Mouse (Mus musculus): Measurements from ENCODE around the gene Ubox5. TPM values are rescaled to one million over a fixed set of nuclear protein-coding genes. Genes with fewer than 3 reads are reported as not detected.
A peak's percentile ranks its signal among the peaks of the same experiment; 100 is the strongest.
"Not testable (repeated sequence)": the region's sequence is repeated elsewhere in the genome, so short reads cannot be mapped to it uniquely, and the experiment has no call there.

Ubox5 gene
- polyA plus RNA-seq, 1 experiment from 2014 or later: 22.7 TPM

- H3K27me3 ChIP-seq (ENCODE audit: low read depth, poor library complexity, severe bottlenecking): peaks cover 56% of the 10 kb centered on the region
- no peak overlapping the region for H3K27ac ChIP-seq
- H3K4me1 ChIP-seq: peaks cover 20% of the 10 kb centered on the region
- no peak overlapping the region for H3K4me3 ChIP-seq
- 87% methylated on average over 10 of the region's 10 CpGs for WGBS
- no peaks in the 10 kb centered on the region for H3K36me3 ChIP-seq
- no peak for DNase-seq (ENCODE audit: low spot score)
- H3K9me3 ChIP-seq (replicated peaks): no peaks in the 10 kb centered on the region
Measured at GRCm38 (mm10) chr2:130583902-130584560, 45.8 kb downstream of the Ubox5 start.

DNA sequence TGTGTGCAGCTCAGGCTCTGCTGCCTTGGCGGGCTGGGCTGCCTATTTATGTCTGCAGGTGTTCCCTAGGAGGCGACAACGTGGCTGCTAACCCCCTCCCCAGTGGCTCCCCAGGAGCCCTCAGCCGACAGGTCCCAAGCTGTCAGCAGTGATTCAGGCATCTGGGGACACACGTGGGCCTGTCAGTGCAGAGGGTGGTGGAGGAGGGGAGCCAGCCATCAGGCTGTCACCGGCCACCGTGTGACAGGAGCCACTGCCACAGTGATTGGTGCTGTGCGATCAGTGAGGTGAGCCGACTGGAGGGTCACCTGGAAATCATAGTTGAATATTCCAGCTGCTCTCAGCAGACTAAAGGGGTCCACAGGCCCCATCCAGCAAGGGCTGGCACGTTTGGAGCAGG lies 47.3 kb downstream of the Ubox5 start, which contains the start of gene Avp:
Gene Avp, minus strand, starts transcription at position 3 of the 400 bp plus-strand sequence.
- Histone ChIP-seq H3K27me3 (ENCODE audit: low read depth, poor library complexity, severe bottlenecking) (peaks cover 70% of the 10 kb centered on the region), H3K4me1 (peaks cover 23% of the 10 kb centered on the region), H3K27ac (0 out of 2 replicates have a peak within 1 kb of the TSS, but pooled peaks have one; percentile 14), H3K36me3 (no peaks in the 10 kb centered on the region), H3K9me3 (replicated peaks) (no peaks in the 10 kb centered on the region), H3K4me3 (no peak within 1 kb of the TSS)
- DNase-seq (ENCODE audit: low spot score): no peak
- 39% methylated on average over 10 of the region's 10 CpGs for WGBS

DNA sequence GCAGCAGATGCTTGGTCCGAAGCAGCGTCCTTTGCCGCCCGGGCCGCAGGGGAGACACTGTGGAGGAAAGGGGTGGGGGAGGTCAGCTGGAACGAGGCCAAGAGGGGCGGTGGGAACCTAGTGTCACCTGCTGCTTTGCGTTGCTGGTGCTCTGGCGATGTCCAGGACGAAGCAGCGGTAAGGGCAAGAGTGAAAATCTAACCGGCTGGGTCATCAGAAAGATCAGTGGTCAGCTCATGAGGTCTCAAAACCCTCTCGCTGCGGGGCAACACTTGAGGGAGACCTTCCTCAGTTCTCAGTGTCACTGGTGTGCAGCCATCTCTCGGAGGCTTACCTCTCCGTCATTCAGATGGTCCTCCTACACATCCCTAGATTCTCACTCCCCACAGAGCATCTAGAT lies 48.6 kb downstream of the Ubox5 start:
- H3K36me3 ChIP-seq: no peaks in the 10 kb centered on the region

DNA sequence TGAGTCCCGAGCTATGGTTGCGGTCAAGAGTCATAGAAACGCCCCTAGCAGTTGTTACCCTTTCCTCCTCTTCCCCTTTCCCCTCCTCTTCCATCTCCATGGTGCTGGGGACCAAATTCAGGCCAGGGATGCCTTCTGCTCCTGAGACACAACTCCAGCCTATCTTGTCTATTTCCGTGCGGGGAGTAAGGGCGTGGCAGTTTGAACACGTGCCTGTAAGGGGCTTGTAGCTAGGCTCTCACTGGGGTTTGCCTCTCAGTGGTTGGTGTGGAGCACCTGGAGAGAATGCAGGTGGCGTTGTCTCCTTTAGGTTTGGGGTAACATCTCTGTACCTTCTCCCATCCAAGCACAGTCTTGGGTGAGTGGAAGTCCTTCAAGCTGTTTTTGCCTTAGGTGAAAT lies 50.0 kb downstream of the Ubox5 start:
- Histone ChIP-seq H3K36me3 (no peaks in the 10 kb centered on the region), H3K4me1 (peaks cover 38% of the 10 kb centered on the region), H3K27ac (no peak overlapping the region), H3K27me3 (ENCODE audit: low read depth, poor library complexity, severe bottlenecking) (peaks cover 98% of the 10 kb centered on the region), H3K9me3 (replicated peaks) (no peaks in the 10 kb centered on the region), H3K4me3 (no peak overlapping the region)
- WGBS: 8% methylated on average over 8 of the region's 8 CpGs
- DNase-seq (ENCODE audit: low spot score): no peak

More for the DNA sequence above, 48.6 kb downstream of the Ubox5 start:
- Histone ChIP-seq H3K4me3 (peak overlapping the region; percentile 41), H3K4me1 (peaks cover 35% of the 10 kb centered on the region), H3K27me3 (ENCODE audit: low read depth, poor library complexity, severe bottlenecking) (peaks cover 84% of the 10 kb centered on the region), H3K27ac (no peak overlapping the region), H3K9me3 (replicated peaks) (no peaks in the 10 kb centered on the region)
- WGBS: 3% methylated on average over 16 of the region's 16 CpGs
- DNase-seq (ENCODE audit: low spot score): no peak

GRCm38 (mm10) chr2:130578148-130578547 lies 51.7 kb downstream of the Ubox5 start:
- Histone ChIP-seq H3K4me1 (peaks cover 38% of the 10 kb centered on the region), H3K36me3 (no peaks in the 10 kb centered on the region), H3K27ac (no peak overlapping the region), H3K27me3 (ENCODE audit: low read depth, poor library complexity, severe bottlenecking) (peaks cover 97% of the 10 kb centered on the region), H3K9me3 (replicated peaks) (no peaks in the 10 kb centered on the region), H3K4me3 (no peak overlapping the region)
- WGBS: 10% methylated on average over 11 of the region's 11 CpGs
- peak; percentile 72 for DNase-seq (ENCODE audit: low spot score)

GRCm38 (mm10) chr2:130577632-130578031 lies 52.2 kb downstream of the Ubox5 start:
- Histone ChIP-seq H3K9me3 (replicated peaks) (no peaks in the 10 kb centered on the region), H3K27me3 (ENCODE audit: low read depth, poor library complexity, severe bottlenecking) (peaks cover 92% of the 10 kb centered on the region), H3K4me3 (peak overlapping the region; percentile 23), H3K36me3 (no peaks in the 10 kb centered on the region), H3K4me1 (peaks cover 35% of the 10 kb centered on the region), H3K27ac (no peak overlapping the region)
- peak; percentile 47 for DNase-seq (ENCODE audit: low spot score)
- 4% methylated on average over 12 of the region's 12 CpGs for WGBS

DNA sequence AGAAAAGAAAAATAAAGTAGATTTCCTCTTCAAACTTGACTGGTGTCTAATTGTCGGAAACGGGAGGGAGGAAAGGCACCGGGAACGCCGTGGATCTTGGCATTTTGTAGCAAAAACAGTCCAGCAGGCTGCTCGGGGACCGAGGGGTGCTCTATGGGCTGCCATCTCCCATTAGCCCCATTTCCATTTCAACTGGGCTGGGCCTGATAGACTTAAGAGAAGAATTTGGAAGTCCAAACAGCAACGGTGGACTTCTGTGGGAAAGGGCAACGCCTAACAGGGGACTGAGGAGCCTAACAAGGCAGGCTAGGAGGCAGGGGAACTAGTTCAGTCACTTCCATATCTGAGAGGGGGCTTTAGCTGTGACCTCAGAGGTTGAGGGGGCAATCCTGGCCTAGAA lies 52.8 kb downstream of the Ubox5 start:
- 5% methylated on average over 9 of the region's 9 CpGs for WGBS
- Histone ChIP-seq H3K4me3 (peak overlapping the region; percentile 40; the same call in 1 of the 2 replicates), H3K36me3 (no peaks in the 10 kb centered on the region), H3K27ac (no peak overlapping the region), H3K9me3 (replicated peaks) (no peaks in the 10 kb centered on the region), H3K4me1 (peaks cover 31% of the 10 kb centered on the region), H3K27me3 (ENCODE audit: low read depth, poor library complexity, severe bottlenecking) (peaks cover 86% of the 10 kb centered on the region)
- DNase-seq (ENCODE audit: low spot score): peak; percentile 44

- Histone ChIP-seq H3K4me1 (peaks cover 31% of the 10 kb centered on the region), H3K4me3 (peak overlapping the region; percentile 40), H3K27me3 (ENCODE audit: low read depth, poor library complexity, severe bottlenecking) (peaks cover 82% of the 10 kb centered on the region)
- H3K36me3 ChIP-seq; H3K9me3 ChIP-seq (replicated peaks); H3K27ac ChIP-seq: not testable (repeated sequence)
- peak; percentile 57 for DNase-seq (ENCODE audit: low spot score)
- WGBS: 2% methylated on average over 32 of the region's 32 CpGs
Measured at GRCm38 (mm10) chr2:130576564-130576963, 53.3 kb downstream of the Ubox5 start.

DNA sequence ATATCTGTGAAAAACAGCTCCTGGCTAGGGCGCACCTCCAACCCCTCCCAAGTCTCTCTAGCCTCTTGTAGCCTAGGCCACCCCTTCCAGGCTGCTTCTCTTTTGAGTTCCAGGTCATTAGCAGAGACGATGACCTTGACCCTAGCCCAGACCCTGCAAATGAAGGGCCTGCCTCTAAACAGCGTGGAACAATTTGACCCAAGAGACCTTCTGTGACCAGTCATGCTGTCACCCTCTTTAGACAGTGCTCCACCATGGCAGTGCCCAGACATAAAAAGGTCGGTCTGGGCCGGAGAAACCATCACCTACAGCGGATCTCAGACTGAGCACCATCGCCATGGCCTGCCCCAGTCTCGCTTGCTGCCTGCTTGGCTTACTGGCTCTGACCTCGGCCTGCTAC lies 54.0 kb downstream of the Ubox5 start, which contains the start of gene Oxt:
Gene Oxt, plus strand, starts transcription at position 301 of the 400 bp plus-strand sequence.
- Histone ChIP-seq H3K27ac (no peak within 1 kb of the TSS), H3K9me3 (replicated peaks) (no peaks in the 10 kb centered on the region), H3K4me3 (peak within 1 kb of the TSS; percentile 40), H3K27me3 (ENCODE audit: low read depth, poor library complexity, severe bottlenecking) (peaks cover 75% of the 10 kb centered on the region), H3K4me1 (peaks cover 26% of the 10 kb centered on the region), H3K36me3 (no peaks in the 10 kb centered on the region)
- DNase-seq (ENCODE audit: low spot score): no peak
- WGBS: 36% methylated on average over 9 of the region's 9 CpGs

- Histone ChIP-seq H3K27ac (no peak overlapping the region), H3K36me3 (no peaks in the 10 kb centered on the region), H3K4me3 (no peak overlapping the region), H3K9me3 (replicated peaks) (no peaks in the 10 kb centered on the region), H3K27me3 (ENCODE audit: low read depth, poor library complexity, severe bottlenecking) (peaks cover 66% of the 10 kb centered on the region), H3K4me1 (peaks cover 18% of the 10 kb centered on the region)
- 79% methylated on average over 5 of the region's 5 CpGs for WGBS
- DNase-seq (ENCODE audit: low spot score): no peak
Measured at GRCm38 (mm10) chr2:130574960-130575359, 54.9 kb downstream of the Ubox5 start.

DNA sequence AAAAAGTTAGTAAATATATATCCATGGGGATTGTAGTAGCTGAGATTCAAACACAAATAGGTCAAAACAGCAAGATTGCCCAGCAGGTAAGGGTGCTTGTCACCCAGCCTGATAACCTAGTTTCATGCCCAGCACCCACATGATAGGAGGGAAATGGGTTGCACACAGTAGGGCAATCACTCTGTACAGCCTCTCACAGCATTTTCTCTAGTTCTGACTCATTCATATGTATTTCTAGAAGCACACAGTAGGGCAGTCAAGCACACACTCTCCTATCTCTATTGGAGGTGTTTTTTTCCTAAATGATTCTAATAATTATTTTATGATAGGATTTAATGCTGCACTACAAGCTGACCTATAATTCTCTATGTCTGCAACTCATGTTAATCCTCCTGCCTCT lies 59.9 kb downstream of the Ubox5 start:
- H3K36me3 ChIP-seq: peaks cover 23% of the 10 kb centered on the region
- H3K4me1 ChIP-seq: peaks cover 2% of the 10 kb centered on the region
- no peaks in the 10 kb centered on the region for H3K9me3 ChIP-seq (replicated peaks)
- H3K4me3 ChIP-seq: no peak overlapping the region
- H3K27me3 ChIP-seq (ENCODE audit: low read depth, poor library complexity, severe bottlenecking): peaks cover 15% of the 10 kb centered on the region
- no peak overlapping the region for H3K27ac ChIP-seq
- no peak for DNase-seq (ENCODE audit: low spot score)

DNA sequence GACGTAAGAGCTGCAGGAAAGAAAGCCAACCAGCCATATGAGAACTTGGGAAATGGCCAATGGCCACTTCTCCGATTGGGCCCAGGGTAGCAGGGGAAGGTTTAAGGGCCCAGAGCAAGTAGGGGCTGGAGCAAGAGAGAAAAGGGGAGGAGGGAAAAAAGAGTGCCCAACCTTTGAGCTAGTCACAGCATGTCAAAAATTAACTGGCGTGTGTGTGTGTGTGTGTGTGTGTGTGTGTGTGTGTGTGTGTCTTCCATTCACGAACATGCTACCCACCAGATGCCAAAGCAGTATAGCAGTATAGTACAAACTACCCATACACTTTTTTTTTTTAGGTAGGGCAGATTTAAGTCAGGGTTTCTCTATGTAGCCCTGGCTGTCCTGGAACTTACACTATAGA lies 60.9 kb downstream of the Ubox5 start:
- WGBS: 87% methylated on average over 4 of the region's 4 CpGs
- Histone ChIP-seq H3K27ac (no peak overlapping the region), H3K36me3 (peaks cover 24% of the 10 kb centered on the region), H3K4me3 (no peak overlapping the region), H3K9me3 (replicated peaks) (no peaks in the 10 kb centered on the region), H3K4me1 (peaks cover 12% of the 10 kb centered on the region), H3K27me3 (ENCODE audit: low read depth, poor library complexity, severe bottlenecking) (peaks cover 7% of the 10 kb centered on the region)
- DNase-seq (ENCODE audit: low spot score): no peak

- Histone ChIP-seq H3K27me3 (ENCODE audit: low read depth, poor library complexity, severe bottlenecking) (no peaks in the 10 kb centered on the region), H3K27ac (no peak overlapping the region), H3K9me3 (replicated peaks) (no peaks in the 10 kb centered on the region), H3K4me3 (peak overlapping the region; percentile 86; the same call in 1 of the 2 replicates), H3K4me1 (peaks cover 22% of the 10 kb centered on the region), H3K36me3 (peaks cover 24% of the 10 kb centered on the region)
- 84% methylated on average over 8 of the region's 8 CpGs for WGBS
- no peak for DNase-seq (ENCODE audit: low spot score)
Measured at GRCm38 (mm10) chr2:130564983-130565382, 64.9 kb downstream of the Ubox5 start.
